Mouse (Mus musculus): ENCODE measurements around the gene Pdcd4. TPM values are rescaled to one million over a fixed set of nuclear protein-coding genes. Genes with fewer than 3 reads are reported as not detected.

Gene Pdcd4
- total and polyA plus RNA-seq, 2 experiments from 2014 or later, result 32.3 to 82.7 TPM

- no peaks in the 10 kb centered on the region for H3K36me3 ChIP-seq (ENCODE audit: insufficient read depth)
- no peak for TF ChIP-seq CTCF (IDR thresholded peaks at IDR 0.05; ENCODE audit: low read depth)
- no peak overlapping the region for H3K4me3 ChIP-seq (ENCODE audit: low read depth, low read length)
- H3K27me3 ChIP-seq (ENCODE audit: insufficient read depth, low read length), result no peaks in the 10 kb centered on the region
- H3K9me3 ChIP-seq (ENCODE audit: low read length), result no peaks in the 10 kb centered on the region
- 83% methylated on average over 14 of the region's 14 CpGs for WGBS
- H3K4me2 ChIP-seq (ENCODE audit: low read depth), result no peak overlapping the region
- H3K9ac ChIP-seq, result no peak overlapping the region
- DNase-seq (no peak), ATAC-seq (no peak)
- peaks cover 12% of the 10 kb centered on the region for H3K4me1 ChIP-seq (ENCODE audit: insufficient read depth)
- H3K27ac ChIP-seq (ENCODE audit: low read depth, low read length), result no peak overlapping the region
Observed at GRCm38 (mm10) chr19:53899941-53900610, 8.0 kb downstream of the Pdcd4 start.

- Histone ChIP-seq H3K4me2 (ENCODE audit: low read depth) (peak overlapping the region; percentile 81), H3K9ac (peak overlapping the region; percentile 84), H3K4me1 (ENCODE audit: insufficient read depth) (peaks cover 15% of the 10 kb centered on the region), H3K27ac (ENCODE audit: low read depth, low read length) (peak overlapping the region; percentile 91), H3K36me3 (ENCODE audit: insufficient read depth) (no peaks in the 10 kb centered on the region), H3K9me3 (ENCODE audit: low read length) (no peaks in the 10 kb centered on the region), H3K4me3 (ENCODE audit: low read depth, low read length) (peak overlapping the region; percentile 94), H3K27me3 (ENCODE audit: insufficient read depth, low read length) (no peaks in the 10 kb centered on the region)
- DNase-seq (no peak), ATAC-seq (no peak)
- no peak for TF ChIP-seq CTCF (IDR thresholded peaks at IDR 0.05; ENCODE audit: low read depth)
- WGBS, result 59% methylated on average over 15 of the region's 15 CpGs
Observed at GRCm38 (mm10) chr19:53901931-53902738, 10.1 kb downstream of the Pdcd4 start.

- Histone ChIP-seq H3K9ac (peak overlapping the region; percentile 84), H3K9me3 (ENCODE audit: low read length) (no peaks in the 10 kb centered on the region), H3K27ac (ENCODE audit: low read depth, low read length) (peak overlapping the region; percentile 91), H3K36me3 (ENCODE audit: insufficient read depth) (no peaks in the 10 kb centered on the region), H3K4me2 (ENCODE audit: low read depth) (peak overlapping the region; percentile 81), H3K4me3 (ENCODE audit: low read depth, low read length) (peak overlapping the region; percentile 94), H3K4me1 (ENCODE audit: insufficient read depth) (peaks cover 15% of the 10 kb centered on the region), H3K27me3 (ENCODE audit: insufficient read depth, low read length) (no peaks in the 10 kb centered on the region)
- WGBS, result 1% methylated on average over 59 of the region's 61 CpGs
- ATAC-seq (peak; percentile 98), DNase-seq (peak; percentile 99)
- no peak for TF ChIP-seq CTCF (IDR thresholded peaks at IDR 0.05; ENCODE audit: low read depth)
Observed at GRCm38 (mm10) chr19:53902739-53903487, 10.9 kb downstream of the Pdcd4 start.

DNA sequence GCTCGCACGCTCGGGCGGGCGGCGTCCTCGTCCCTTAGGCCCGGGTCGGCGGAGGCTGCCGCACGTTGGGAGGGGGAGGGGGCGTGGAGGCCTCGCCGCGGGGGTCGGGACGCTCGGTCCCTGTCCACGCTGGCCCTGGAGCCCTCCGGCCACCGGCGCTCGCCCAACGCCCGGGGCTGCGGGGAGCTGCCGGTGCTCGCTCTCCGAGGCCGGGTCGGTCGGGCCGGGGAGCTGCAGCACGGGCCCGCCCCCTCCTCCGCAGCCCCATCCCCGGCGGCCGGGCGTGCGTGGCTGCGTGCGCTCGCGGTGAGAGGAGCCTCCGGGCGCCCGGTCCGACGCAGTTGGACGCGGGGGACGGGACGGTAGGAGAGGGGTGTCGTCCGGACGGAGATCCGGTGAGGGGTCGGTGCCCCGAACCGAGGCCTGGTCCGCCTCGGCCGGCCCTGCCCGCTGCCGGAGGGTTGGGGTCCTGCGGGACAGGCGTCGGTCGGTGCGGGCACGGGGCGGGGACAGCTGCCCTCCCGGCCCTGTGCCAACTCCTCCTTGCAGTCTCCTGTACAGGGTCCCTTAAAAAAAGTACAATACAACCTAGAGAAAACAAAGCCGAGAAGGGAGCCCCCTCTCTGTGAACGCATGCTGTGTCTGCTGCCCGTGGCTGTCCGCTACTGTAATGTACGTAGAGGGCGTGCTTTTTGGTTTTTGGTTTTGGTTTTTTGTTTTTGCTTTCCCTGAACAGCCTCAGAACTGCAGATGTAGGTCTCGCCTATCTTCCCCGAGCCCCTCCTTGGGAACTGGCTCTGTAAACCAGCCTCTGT, 11.7 kb downstream of the Pdcd4 start:
- peak overlapping the region; percentile 84 for H3K9ac ChIP-seq
- peak; percentile 76 for DNase-seq
- ATAC-seq, result peak; percentile 72
- no peaks in the 10 kb centered on the region for H3K27me3 ChIP-seq (ENCODE audit: insufficient read depth, low read length)
- H3K27ac ChIP-seq (ENCODE audit: low read depth, low read length), result peak overlapping the region; percentile 91
- no peaks in the 10 kb centered on the region for H3K36me3 ChIP-seq (ENCODE audit: insufficient read depth)
- H3K9me3 ChIP-seq (ENCODE audit: low read length), result no peaks in the 10 kb centered on the region
- under 1% methylated on average over 76 of the region's 83 CpGs for WGBS
- peak overlapping the region; percentile 81 for H3K4me2 ChIP-seq (ENCODE audit: low read depth)
- peaks cover 15% of the 10 kb centered on the region for H3K4me1 ChIP-seq (ENCODE audit: insufficient read depth)
- H3K4me3 ChIP-seq (ENCODE audit: low read depth, low read length), result peak overlapping the region; percentile 94
- peak; percentile 66 for TF ChIP-seq CTCF (IDR thresholded peaks at IDR 0.05; ENCODE audit: low read depth)

DNA sequence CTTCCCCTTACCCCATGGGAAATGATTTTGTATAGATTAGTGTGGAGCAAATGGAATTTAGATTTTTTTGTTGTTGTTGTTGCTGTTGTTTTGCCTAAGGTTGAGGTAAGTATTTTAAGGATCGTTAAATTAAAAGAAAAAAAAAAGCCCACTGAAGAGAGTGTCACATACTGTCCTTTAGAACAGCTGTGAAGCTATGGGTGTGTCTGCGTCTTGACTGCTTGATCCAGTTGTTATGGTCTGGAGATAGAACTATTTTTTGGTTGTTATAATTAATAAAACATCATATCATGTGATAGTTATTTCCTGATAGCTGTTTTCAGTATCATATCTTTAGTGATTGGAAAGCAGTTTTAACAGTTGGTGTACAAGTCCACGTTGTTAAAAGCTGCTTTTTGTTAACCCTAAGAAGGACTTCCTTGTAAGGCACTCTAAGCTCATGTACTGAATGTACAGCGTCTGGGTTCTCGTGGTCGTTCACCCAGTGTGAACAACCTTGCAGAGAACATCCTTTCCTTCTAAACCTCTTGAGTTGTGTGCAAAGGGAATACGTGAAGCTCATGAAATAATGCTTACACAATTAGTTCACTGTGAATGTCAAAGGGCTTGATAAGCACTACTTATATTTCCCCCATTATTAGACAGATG, 12.9 kb downstream of the Pdcd4 start:
- no peak for TF ChIP-seq CTCF (IDR thresholded peaks at IDR 0.05; ENCODE audit: low read depth)
- Histone ChIP-seq H3K4me1 (ENCODE audit: insufficient read depth) (peaks cover 15% of the 10 kb centered on the region), H3K27ac (ENCODE audit: low read depth, low read length) (no peak overlapping the region), H3K36me3 (ENCODE audit: insufficient read depth) (peaks cover 6% of the 10 kb centered on the region; the same call in 1 of the 2 replicates), H3K9me3 (ENCODE audit: low read length) (no peaks in the 10 kb centered on the region), H3K9ac (peak overlapping the region; percentile 84; the same call in 1 of the 2 replicates), H3K4me3 (ENCODE audit: low read depth, low read length) (peak overlapping the region; percentile 94), H3K4me2 (ENCODE audit: low read depth) (peak overlapping the region; percentile 81), H3K27me3 (ENCODE audit: insufficient read depth, low read length) (no peaks in the 10 kb centered on the region)
- 41% methylated on average over 7 of the region's 7 CpGs for WGBS
- DNase-seq (no peak), ATAC-seq (no peak)
